Mouse (Mus musculus) kidney, postnatal 36 days (tissue): Measurements from ENCODE around the gene Tubb5.
A peak's percentile ranks its signal among the peaks of the same experiment; 100 is the strongest.
"Not testable (repeated sequence)": the region's sequence is repeated elsewhere in the genome, so short reads cannot be mapped to it uniquely, and the experiment has no call there.

ENCODE experiments used
- DNase-seq, 2 experiments: peaks; one replicate each; pipeline ENCODE4 v3.0.0; 2021 to 2022; ENCODE audit warnings: mixed read lengths in 2 of 2

Gene Tubb5

GRCm38 (mm10) chr17:35860831-35861197 is 22.7 kb upstream of the Tubb5 start:
- DNase-seq: no peak

- no peak for DNase-seq
Measured at GRCm38 (mm10) chr17:35859835-35860234, 21.7 kb upstream of the Tubb5 start.

GRCm38 (mm10) chr17:35859371-35859770 is 21.3 kb upstream of the Tubb5 start:
- no peak for DNase-seq

GRCm38 (mm10) chr17:35850974-35851373 is 12.9 kb upstream of the Tubb5 start:
- DNase-seq: no peak

GRCm38 (mm10) chr17:35848112-35848511 is 10.0 kb upstream of the Tubb5 start:
- peak in 1 of 2 experiments; percentile 50 for DNase-seq

GRCm38 (mm10) chr17:35843514-35843913 is 5.4 kb upstream of the Tubb5 start:
- DNase-seq: peak in 1 of 2 experiments; percentile 30

- DNase-seq: no peak
Measured at GRCm38 (mm10) chr17:35842006-35842405, 3.9 kb upstream of the Tubb5 start.

GRCm38 (mm10) chr17:35841076-35841950 is 3.2 kb upstream of the Tubb5 start, which contains the start of gene Mdc1:
Gene Mdc1 (plus strand): TSS chr17:35841515.
- DNase-seq: peak; percentile 99 to 100

- no peak for DNase-seq
Measured at GRCm38 (mm10) chr17:35840561-35840960, 2.5 kb upstream of the Tubb5 start.

GRCm38 (mm10) chr17:35839002-35839401 is 896 bp upstream of the Tubb5 start:
- not testable (repeated sequence) for DNase-seq

GRCm38 (mm10) chr17:35838570-35838969 is 464 bp upstream of the Tubb5 start:
- DNase-seq: no peak

GRCm38 (mm10) chr17:35837487-35837886 is 619 bp downstream of the Tubb5 start:
- peak in 1 of 2 experiments; percentile 60 for DNase-seq

- peak; percentile 84 to 90 for DNase-seq
Measured at GRCm38 (mm10) chr17:35836991-35837422, 1.1 kb downstream of the Tubb5 start.

- peak; percentile 94 to 95 for DNase-seq
Measured at GRCm38 (mm10) chr17:35836178-35836965, 1.7 kb downstream of the Tubb5 start.

GRCm38 (mm10) chr17:35835424-35836140 is 2.5 kb downstream of the Tubb5 start:
- peak in 1 of 2 experiments; percentile 46 for DNase-seq

- no peak for DNase-seq
Measured at GRCm38 (mm10) chr17:35834696-35835422, 3.2 kb downstream of the Tubb5 start.

GRCm38 (mm10) chr17:35833894-35834293 is 4.2 kb downstream of the Tubb5 start:
- DNase-seq: no peak

GRCm38 (mm10) chr17:35833239-35833751 is 4.8 kb downstream of the Tubb5 start:
- no peak for DNase-seq

GRCm38 (mm10) chr17:35832400-35833238 is 5.5 kb downstream of the Tubb5 start:
- no peak for DNase-seq

- peak; percentile 91 to 94 for DNase-seq
Measured at GRCm38 (mm10) chr17:35829737-35830136, 8.4 kb downstream of the Tubb5 start.
